Mouse (Mus musculus) cerebellum, adult 2 months (tissue): ENCODE measurements around the gene Cyp11a1.

ENCODE experiments used
- CTCF ChIP-seq: fragments of 200-500 bp; IDR thresholded peaks from 2 replicates; pipeline ENCODE4 v1.5.1; 2011; ENCODE audit warnings: low read depth, mild to moderate bottlenecking, control low read depth, low read length, moderate library complexity, borderline replicate concordance; ENCODE audit not compliant: insufficient read depth
- POLR2A ChIP-seq: fragments of 200-500 bp; IDR thresholded peaks from 2 replicates; pipeline ENCODE4 v1.6.1; 2011; ENCODE audit warnings: low read length, control low read depth, borderline replicate concordance; ENCODE audit not compliant: insufficient read depth

DNA sequence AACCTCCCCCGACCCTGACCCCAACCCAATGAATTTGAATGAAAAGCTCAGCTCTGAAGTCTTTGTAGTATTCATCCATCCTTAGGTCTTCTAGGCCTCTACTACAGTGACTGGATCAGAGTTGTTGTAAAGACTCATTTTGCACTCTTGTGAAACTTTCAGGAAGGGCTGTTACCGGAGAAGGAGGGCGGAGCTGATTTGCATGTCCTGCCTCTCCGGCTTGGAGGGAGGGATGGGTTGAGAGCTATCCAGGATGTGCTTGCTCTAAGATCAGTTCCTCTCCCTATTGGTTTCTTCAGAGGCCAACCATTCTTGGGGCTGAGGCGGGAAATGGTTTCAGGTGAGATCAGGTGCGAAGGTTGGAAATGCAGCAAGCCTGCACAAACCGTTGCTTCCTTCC is 4.8 kb downstream of the Cyp11a1 start:
- no peak for TF ChIP-seq CTCF
- no peak for TF ChIP-seq POLR2A
